Mouse (Mus musculus): ENCODE measurements at regions not wholly inside any gene's neighbourhood (a gene's known extent, or its start where the extent isn't known, plus 50 kb on each side); places are given as distances from the start of the nearest gene placed in this dataset.

DNA sequence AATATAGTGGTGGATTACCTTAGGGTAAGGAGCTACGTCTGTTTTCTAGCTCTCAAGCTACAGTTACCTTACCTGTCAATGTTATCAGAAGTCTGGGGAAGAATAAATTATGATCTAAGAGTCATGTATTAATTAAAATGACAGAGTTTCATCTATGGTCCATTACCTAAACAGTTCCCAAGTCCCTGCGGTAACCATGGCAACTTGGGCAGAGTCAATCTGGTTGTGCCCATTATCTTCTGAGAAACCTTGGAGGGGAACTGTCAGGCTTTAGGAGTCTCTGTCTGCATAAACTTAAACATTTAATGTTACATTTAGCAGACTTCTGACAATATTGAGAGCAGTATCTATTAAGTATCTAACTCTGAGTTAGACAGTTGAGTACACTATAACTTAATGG, 2971.0 kb downstream of the Gm37988 start:
- 26% methylated on average over 2 of the region's 2 CpGs for WGBS
- no peaks in the 10 kb centered on the region for H3K9me3 ChIP-seq (ENCODE audit: control insufficient read depth, low read depth, low read length)
- H3K27me3 ChIP-seq (ENCODE audit: control insufficient read depth, insufficient read depth, low read length) = no peaks in the 10 kb centered on the region
- H3K4me3 ChIP-seq (ENCODE audit: low read depth, low read length) = no peak overlapping the region
- ATAC-seq (ENCODE audit: insufficient number of reproducible peaks, insufficient read depth, low FRiP score, low read depth) = no peak
- peaks cover 7% of the 10 kb centered on the region; the same call in 1 of the 2 replicates for H3K4me1 ChIP-seq (ENCODE audit: control insufficient read depth, insufficient read depth, low read length)
- H3K36me3 ChIP-seq (ENCODE audit: control insufficient read depth, insufficient read depth, low read length) = no peaks in the 10 kb centered on the region
- H3K27ac ChIP-seq (ENCODE audit: low read length) = no peak overlapping the region
- no peak overlapping the region for H3K4me2 ChIP-seq (replicated peaks; ENCODE audit: low read depth, low read length)
- no peak overlapping the region for H3K9ac ChIP-seq (replicated peaks; ENCODE audit: low read depth, low read length)

DNA sequence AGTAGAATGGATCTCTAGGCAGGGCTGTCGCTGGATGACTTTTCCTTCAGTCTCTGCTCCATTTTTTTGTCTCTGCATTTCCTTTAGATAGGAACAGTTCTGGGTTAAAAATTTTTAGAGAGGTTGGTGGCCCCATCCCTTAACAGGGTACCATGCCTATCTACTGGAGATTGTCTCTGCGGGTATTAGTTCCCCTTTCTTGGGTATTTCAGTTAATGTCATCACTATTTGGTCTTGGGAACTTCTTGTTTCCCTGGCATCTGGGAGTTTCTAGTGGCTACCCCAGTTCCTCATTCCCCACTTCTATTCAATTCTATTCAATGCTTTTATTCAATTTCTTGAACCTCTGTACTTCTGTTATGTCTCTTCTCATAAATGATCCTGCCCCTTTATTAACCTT, 3016.3 kb downstream of the Gm37988 start:
- no peak overlapping the region for H3K4me3 ChIP-seq (ENCODE audit: low read depth, low read length)
- no peaks in the 10 kb centered on the region for H3K27me3 ChIP-seq (ENCODE audit: control insufficient read depth, insufficient read depth, low read length)
- ATAC-seq (ENCODE audit: insufficient number of reproducible peaks, insufficient read depth, low FRiP score, low read depth) = no peak
- no peak overlapping the region for H3K27ac ChIP-seq (ENCODE audit: low read length)
- WGBS = 79% methylated on average over 2 of the region's 2 CpGs
- no peaks in the 10 kb centered on the region for H3K9me3 ChIP-seq (ENCODE audit: control insufficient read depth, low read depth, low read length)
- H3K9ac ChIP-seq (replicated peaks; ENCODE audit: low read depth, low read length) = no peak overlapping the region
- no peaks in the 10 kb centered on the region for H3K36me3 ChIP-seq (ENCODE audit: control insufficient read depth, insufficient read depth, low read length)
- H3K4me1 ChIP-seq (ENCODE audit: control insufficient read depth, insufficient read depth, low read length) = no peaks in the 10 kb centered on the region
- no peak overlapping the region for H3K4me2 ChIP-seq (replicated peaks; ENCODE audit: low read depth, low read length)
